Mouse (Mus musculus): ENCODE data around the gene Sct.

DNA sequence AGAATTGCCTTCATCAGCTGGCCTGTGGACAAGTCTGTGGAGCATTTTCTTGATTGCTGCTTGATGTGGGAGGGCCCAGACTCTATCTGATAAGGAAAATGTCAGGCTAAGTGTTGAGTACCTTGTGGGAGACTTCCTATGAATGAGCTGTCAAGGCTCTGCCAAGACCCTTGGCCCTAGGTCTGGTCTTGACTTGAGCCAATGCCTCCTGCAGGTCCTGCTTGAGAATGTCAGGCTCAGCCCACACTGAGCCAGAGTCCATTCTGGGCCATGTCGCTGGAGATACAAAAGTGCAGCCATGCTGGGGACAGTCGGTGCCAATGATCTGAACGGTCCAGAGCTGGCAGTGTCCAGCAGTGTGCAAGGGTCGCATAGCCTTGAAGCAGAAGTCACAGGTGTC is 3.8 kb upstream of the Sct start:
- TF ChIP-seq POLR2A (IDR thresholded peaks at IDR 0.05; ENCODE audit: insufficient read depth, low read depth, low read length) (no peak), CTCF (IDR thresholded peaks at IDR 0.05; ENCODE audit: insufficient read depth, low read depth, low read length) (no peak)

All from olfactory bulb, adult 2 months (tissue).